Mouse (Mus musculus) ES-Bruce4 (cell line): ENCODE data around the gene Myo18a. TPM values are rescaled to one million over a fixed set of nuclear protein-coding genes. Genes with fewer than 3 reads are reported as not detected.

Experiments used
- H3K27ac ChIP-seq: 2 replicates; pipeline ENCODE4 v1.5.1; 2012; ENCODE audit warnings: low read length, inconsistent platforms; ENCODE audit not compliant: insufficient read depth
- H3K27me3 ChIP-seq: 2 replicates; pipeline ENCODE4 v1.6.1; 2012; ENCODE audit warnings: mild to moderate bottlenecking, low read length, inconsistent platforms; ENCODE audit not compliant: control insufficient read depth, poor library complexity, insufficient read depth, severe bottlenecking
- H3K36me3 ChIP-seq: 2 replicates; pipeline ENCODE4 v1.6.1; 2012; ENCODE audit warnings: inconsistent platforms, mild to moderate bottlenecking, low read length, moderate library complexity; ENCODE audit not compliant: control insufficient read depth, poor library complexity, insufficient read depth, severe bottlenecking
- H3K4me1 ChIP-seq: one replicate; pipeline ENCODE4 v1.8.1; 2011; ENCODE audit warnings: low read length; ENCODE audit not compliant: control insufficient read depth, insufficient read depth
- H3K4me3 ChIP-seq: 2 replicates; pipeline ENCODE4 v1.5.1; 2011; ENCODE audit warnings: low read depth, mild to moderate bottlenecking, low read length
- H3K9ac ChIP-seq: 2 replicates; pipeline ENCODE4 v1.6.1; 2012; ENCODE audit warnings: low read depth, mild to moderate bottlenecking, inconsistent platforms; ENCODE audit not compliant: poor library complexity, severe bottlenecking
- H3K9me3 ChIP-seq: replicated peaks from 2 replicates; pipeline ENCODE4 v1.6.1; 2012; ENCODE audit warnings: mild to moderate bottlenecking, low read length, inconsistent platforms; ENCODE audit not compliant: control insufficient read depth, poor library complexity, insufficient read depth, severe bottlenecking
- CTCF ChIP-seq: IDR thresholded peaks from one replicate; pipeline ENCODE4 v1.8.1; 2011; ENCODE audit warnings: low read depth, low read length
- EP300 ChIP-seq: IDR thresholded peaks from 2 replicates; pipeline ENCODE4 v1.6.1; 2011; ENCODE audit warnings: low read depth, low read length; ENCODE audit not compliant: insufficient read depth
- POLR2A ChIP-seq: IDR thresholded peaks from one replicate; pipeline ENCODE4 v1.8.1; 2011; ENCODE audit warnings: low read length; ENCODE audit not compliant: insufficient read depth
- polyA plus RNA-seq: library from polyadenylated mRNA; stranded (reverse); fragments of >200 nt; gene quantifications from 2 replicates; pipeline ENCODE4 v1.2.4, GENCODE M21; 2011; ENCODE audit warnings: low read depth; ENCODE audit not compliant: missing spikeins, insufficient read depth, insufficient read length

Myo18a gene
- polyA plus RNA-seq, 1 experiment, result 59.6 TPM

- Histone ChIP-seq H3K9me3 (no peaks in the 10 kb centered on the region), H3K27ac (no peak overlapping the region), H3K9ac (peak overlapping the region; percentile 56), H3K4me3 (peak overlapping the region; percentile 26), H3K27me3 (no peaks in the 10 kb centered on the region), H3K4me1 (peaks cover 6% of the 10 kb centered on the region), H3K36me3 (no peaks in the 10 kb centered on the region)
- TF ChIP-seq CTCF, result peak; percentile 95
- peak; percentile 71; the same call in 1 of the 2 replicates for TF ChIP-seq EP300
- peak; percentile 50 for TF ChIP-seq POLR2A
Observed at GRCm38 (mm10) chr11:77793238-77793930, 30.3 kb downstream of the Myo18a start.

- Histone ChIP-seq H3K27me3 (no peaks in the 10 kb centered on the region), H3K4me3 (no peak overlapping the region), H3K9me3 (no peaks in the 10 kb centered on the region), H3K4me1 (peaks cover 5% of the 10 kb centered on the region), H3K27ac (no peak overlapping the region), H3K9ac (no peak overlapping the region), H3K36me3 (no peaks in the 10 kb centered on the region)
- TF ChIP-seq EP300, result no peak
Observed at GRCm38 (mm10) chr11:77795216-77795615, 32.2 kb downstream of the Myo18a start.

- Histone ChIP-seq H3K4me1 (peaks cover 1% of the 10 kb centered on the region), H3K9ac (no peak overlapping the region), H3K4me3 (no peak overlapping the region), H3K9me3 (no peaks in the 10 kb centered on the region), H3K27me3 (no peaks in the 10 kb centered on the region), H3K27ac (no peak overlapping the region), H3K36me3 (no peaks in the 10 kb centered on the region)
- TF ChIP-seq EP300, result no peak
- no peak for TF ChIP-seq POLR2A
- no peak for TF ChIP-seq CTCF
Observed at GRCm38 (mm10) chr11:77800491-77800868, 37.4 kb downstream of the Myo18a start.

GRCm38 (mm10) chr11:77800869-77801701 is 38.0 kb downstream of the Myo18a start:
- Histone ChIP-seq H3K36me3 (no peaks in the 10 kb centered on the region), H3K4me3 (no peak overlapping the region), H3K27ac (no peak overlapping the region), H3K27me3 (no peaks in the 10 kb centered on the region), H3K9me3 (no peaks in the 10 kb centered on the region), H3K4me1 (peaks cover 2% of the 10 kb centered on the region), H3K9ac (no peak overlapping the region)
- TF ChIP-seq EP300 (no peak), CTCF (no peak), POLR2A (no peak)

GRCm38 (mm10) chr11:77802341-77802865 is 39.4 kb downstream of the Myo18a start:
- no peak overlapping the region for H3K27ac ChIP-seq
- H3K27me3 ChIP-seq, result no peaks in the 10 kb centered on the region
- TF ChIP-seq EP300 (no peak), CTCF (no peak), POLR2A (no peak)
- no peak overlapping the region for H3K4me3 ChIP-seq
- no peaks in the 10 kb centered on the region for H3K36me3 ChIP-seq
- H3K9me3 ChIP-seq, result no peaks in the 10 kb centered on the region
- no peak overlapping the region for H3K9ac ChIP-seq
- peaks cover 5% of the 10 kb centered on the region for H3K4me1 ChIP-seq

GRCm38 (mm10) chr11:77806218-77806617 is 43.2 kb downstream of the Myo18a start:
- H3K4me3 ChIP-seq, result no peak overlapping the region
- no peaks in the 10 kb centered on the region for H3K27me3 ChIP-seq
- no peaks in the 10 kb centered on the region; the same call in 1 of the 2 replicates for H3K9me3 ChIP-seq
- no peaks in the 10 kb centered on the region for H3K36me3 ChIP-seq
- H3K4me1 ChIP-seq, result peaks cover 9% of the 10 kb centered on the region
- no peak overlapping the region for H3K27ac ChIP-seq
- peak; percentile 17 for TF ChIP-seq CTCF
- TF ChIP-seq POLR2A, result no peak
- H3K9ac ChIP-seq, result no peak overlapping the region
